ENCODE assay signal across 9 mouse cellular contexts in the genomic region with DNA sequence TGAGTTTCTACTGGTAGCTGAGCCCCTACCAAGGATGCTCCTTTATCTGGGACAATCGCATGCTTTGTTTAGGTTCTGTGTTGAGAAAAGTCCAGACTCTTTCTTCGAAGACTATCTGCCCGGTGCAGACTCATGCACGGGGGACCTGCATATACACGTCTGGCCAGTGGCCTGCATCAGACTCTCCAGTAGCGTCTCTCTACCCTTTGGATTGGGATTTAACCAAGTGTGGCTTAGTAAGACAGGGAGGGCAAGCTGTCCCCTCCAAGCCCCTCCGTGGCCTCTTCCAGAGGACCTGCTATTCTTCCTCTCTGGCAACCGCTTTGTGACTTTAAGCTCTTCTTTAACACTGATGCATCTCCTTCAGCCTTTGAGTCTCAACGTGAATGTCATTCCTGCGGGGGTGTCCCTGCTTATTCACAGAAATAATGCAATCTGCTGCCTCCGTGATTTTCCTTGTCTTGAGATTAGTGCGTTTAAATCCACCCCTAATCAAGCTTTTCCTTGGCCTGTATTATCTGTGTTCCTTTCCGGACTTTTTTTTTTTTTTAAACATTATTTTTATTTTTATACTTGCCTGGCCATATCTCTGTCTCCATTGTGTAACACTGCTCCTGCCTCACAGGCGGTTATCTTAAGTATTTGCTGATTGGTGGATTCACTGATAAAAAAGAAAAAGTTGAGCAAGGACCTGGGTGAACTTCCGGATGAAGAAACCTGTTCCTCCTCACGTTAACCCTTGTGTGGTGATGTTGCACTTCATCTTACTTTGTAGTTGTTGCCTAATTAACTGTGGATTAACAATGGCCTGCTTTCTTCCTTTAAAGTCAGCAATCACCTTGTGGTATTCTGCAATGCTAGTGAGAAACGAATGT.
DNase-seq lines count a peak whose midpoint lies in the region; ATAC-seq lines count a peak whose summit lies in the region.
"Had no signal": no experiment of that assay in that cellular context is flagged by ENCODE, and none has a peak within 500 bp of the region (broad histone marks: within the 10 kb centered on the region; RNA-seq: fewer than 3 reads in every experiment).

No protein-coding gene starts in this region.

- H3K27me3 ChIP-seq in forebrain, embryonic 13.5 days = no peaks in the 10 kb centered on the region
- no peaks in the 10 kb centered on the region for H3K27me3 ChIP-seq in liver, embryonic 11.5 days (replicated peaks; ENCODE audit: control insufficient read depth, insufficient read depth, low read length)
- H3K27me3 ChIP-seq: megakaryocyte, embryonic 14.5 days had no signal

- WGBS in forebrain, embryonic 13.5 days = 14% methylated on average over 17 of the region's 17 CpGs
- 27% methylated on average over 17 of the region's 17 CpGs for WGBS in liver, embryonic 11.5 days

- no peaks in the 10 kb centered on the region for H3K36me3 ChIP-seq in forebrain, embryonic 13.5 days (ENCODE audit: poor library complexity, severe bottlenecking)
- H3K36me3 ChIP-seq in liver, embryonic 11.5 days (ENCODE audit: control insufficient read depth, insufficient read depth, low read length) = no peaks in the 10 kb centered on the region

- peak; percentile 20; the same call in 1 of the 2 replicates for ATAC-seq in forebrain, embryonic 13.5 days
- ATAC-seq in liver, embryonic 11.5 days (replicated peaks; ENCODE audit: low FRiP score) = peak; percentile 74

- peak overlapping the region; percentile 19 for H3K4me2 ChIP-seq in forebrain, embryonic 13.5 days
- peak overlapping the region; percentile 24; the same call in 1 of the 2 replicates for H3K4me2 ChIP-seq in liver, embryonic 11.5 days

- no peak overlapping the region for H3K4me3 ChIP-seq in forebrain, embryonic 13.5 days
- H3K4me3 ChIP-seq in liver, embryonic 11.5 days (ENCODE audit: low read depth, low read length) = no peak overlapping the region
- H3K4me3 ChIP-seq: megakaryocyte, embryonic 14.5 days had no signal

- DNase-seq in heart, adult 11 months = peak; percentile 88
- no peak for DNase-seq in heart, postnatal 14 days
- peak; percentile 96 for DNase-seq in 416B (ENCODE audit: low read depth)
- no peak for DNase-seq in liver, embryonic 11.5 days (ENCODE audit: low spot score)
- no peak for DNase-seq in adrenal gland, postnatal 25 days
- DNase-seq in adrenal gland, postnatal 4 days (ENCODE audit: low spot score in 2 of 2) = no peak
- no peak for DNase-seq in right cerebral cortex, postnatal 4 days

- H3K9ac ChIP-seq in forebrain, embryonic 13.5 days = no peak overlapping the region
- H3K9ac ChIP-seq in liver, embryonic 11.5 days (ENCODE audit: low read depth, low read length) = no peak overlapping the region

- peaks cover 52% of the 10 kb centered on the region for H3K4me1 ChIP-seq in forebrain, embryonic 13.5 days
- peaks cover 25% of the 10 kb centered on the region for H3K4me1 ChIP-seq in liver, embryonic 11.5 days (replicated peaks; ENCODE audit: control insufficient read depth, insufficient read depth, low read length)

- intact Hi-C loops in heart, postnatal 14 days (cut with DNase I) = loop anchor here (10.0 kb wide), 1 partner anchor 162 kb away; the partner anchor contains the start of gene Ppp3ca

- no peaks in the 10 kb centered on the region for H3K9me3 ChIP-seq in forebrain, embryonic 13.5 days (replicated peaks)
- no peaks in the 10 kb centered on the region for H3K9me3 ChIP-seq in liver, embryonic 11.5 days (ENCODE audit: control insufficient read depth, low read length)
- H3K9me3 ChIP-seq: megakaryocyte, embryonic 14.5 days had no signal

- peak overlapping the region; percentile 21; the same call in 1 of the 2 replicates for H3K27ac ChIP-seq in forebrain, embryonic 13.5 days
- H3K27ac ChIP-seq in liver, embryonic 11.5 days (ENCODE audit: low read depth, low read length) = no peak overlapping the region

Comparison
In these comparisons a context has a peak if more than half of its experiments do, and no peak if none do; other contexts are left out.
1. DNase-seq: peak in heart, adult 11 months (single experiment) and 416B (single experiment); none in heart, postnatal 14 days (0 of 2), liver, embryonic 11.5 days (single experiment), adrenal gland, postnatal 25 days (single experiment), adrenal gland, postnatal 4 days (0 of 2) and right cerebral cortex, postnatal 4 days (single experiment).